Mouse (Mus musculus): Measurements from ENCODE around the gene Olfr690.

DNA sequence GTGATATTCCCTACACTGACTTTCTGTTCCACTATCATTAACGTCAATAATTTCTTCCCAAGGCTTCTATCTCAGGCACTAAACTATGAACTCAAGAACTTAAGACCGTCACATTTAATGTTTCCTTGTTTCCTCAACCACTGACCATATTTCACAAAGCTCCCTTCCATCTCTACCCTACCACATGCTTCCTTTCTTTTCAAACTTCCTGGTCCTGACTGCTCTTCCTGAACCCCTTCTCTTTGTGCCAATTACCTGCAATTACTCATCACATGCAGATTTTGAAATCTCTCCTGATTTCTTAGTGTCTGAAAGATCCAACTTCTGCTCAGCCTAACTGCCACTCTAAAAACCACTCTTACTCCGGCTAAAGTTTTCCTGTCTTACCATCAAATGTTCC lies 46.4 kb upstream of the Olfr690 start:
- TF ChIP-seq POLR2A (IDR thresholded peaks at IDR 0.05; ENCODE audit: borderline replicate concordance, control insufficient read depth, low read depth, low read length): no peak
- TF ChIP-seq CTCF (IDR thresholded peaks at IDR 0.05; ENCODE audit: control insufficient read depth, insufficient read depth, low read length): no peak
